In genomic region chr3:123652926-123653325, GRCm38 (mm10) we compare ENCODE assay signal across 20 mouse cellular contexts. TPM values are rescaled to one million over a fixed set of nuclear protein-coding genes. Genes with fewer than 3 reads are reported as not detected.
DNase-seq lines count a peak whose midpoint lies in the region; ATAC-seq and TF ChIP-seq lines count a peak whose summit lies in the region.
"Had no signal": no experiment of that assay in that cellular context is flagged by ENCODE, and none has a peak within 500 bp of the region (broad histone marks: within the 10 kb centered on the region; RNA-seq: fewer than 3 reads in every experiment).

No protein-coding gene starts in this region.

- dilution Hi-C loops in CH12.LX (cut with MboI; ENCODE audit: extremely low pct_ligation_motif_present, extremely low pct_unique_long_range_greater_than_20kb, low sequenced_read_pairs): no loop called here

- no peak overlapping the region for H3K9ac ChIP-seq in lung, embryonic 16.5 days (ENCODE audit: low read length)
- no peak overlapping the region for H3K9ac ChIP-seq in CH12.LX (ENCODE audit: insufficient read depth, low read depth)
- H3K9ac ChIP-seq: forebrain, postnatal 0 days; liver, embryonic 14.5 days; stomach, embryonic 15.5 days had no signal

- in situ Hi-C loops in CH12.LX (cut with MboI; ENCODE audit: low pct_ligation_motif_present, low pct_unique_long_range_greater_than_20kb, low sequenced_read_pairs): no loop called here

- TF ChIP-seq RAD21 in CH12.LX (IDR thresholded peaks at IDR 0.05; ENCODE audit: low read depth, low read length): no peak

- H3K27ac ChIP-seq in lung, embryonic 16.5 days (ENCODE audit: low read length): no peak overlapping the region
- H3K27ac ChIP-seq in CH12.LX (ENCODE audit: insufficient read depth, low read depth): no peak overlapping the region
- H3K27ac ChIP-seq: embryonic facial prominence, embryonic 10.5 days; liver, embryonic 14.5 days; stomach, embryonic 15.5 days had no signal

- no peak for DNase-seq in lung, postnatal 4 days
- peak; percentile 29 for DNase-seq in CH12.LX (ENCODE audit: extremely low read depth)
- DNase-seq in c-Kit-positive CD71-negative TER-119-negative erythroid progenitor cells, embryonic 14.5 days (ENCODE audit: low read depth): peak; percentile 13
- no peak for DNase-seq in right cerebral cortex, adult 18-20 months
- DNase-seq in frontal cortex, postnatal 14 days (ENCODE audit: low spot score in 2 of 2): no peak
- DNase-seq: adrenal gland, postnatal 25 days; cerebellum, postnatal 25 days; forebrain, postnatal 0 days; gastrocnemius, postnatal 10 days; kidney, postnatal 36 days; left cerebral cortex, postnatal 4 days; spleen, adult 18-20 months had no signal

- 72% methylated on average over 1 of the region's 1 CpGs for WGBS in lung, embryonic 16.5 days

- peak; percentile 74 for ATAC-seq in lung, embryonic 16.5 days (ENCODE audit: low read depth)
- ATAC-seq in megakaryocyte progenitor cell, adult 5-6 weeks (replicated peaks; ENCODE audit: poor library complexity): peak; percentile 82
- ATAC-seq: forebrain, postnatal 0 days; intestine, postnatal 0 days had no signal

- TF ChIP-seq CTCF in CH12.LX (conservative IDR thresholded peaks at IDR 0.05 in 1 of 2, IDR thresholded peaks at IDR 0.05 in 1 of 2; ENCODE audit: low read depth in 2 of 2, low read length in 2 of 2): no peak

- no peaks in the 10 kb centered on the region for H3K36me3 ChIP-seq in lung, embryonic 16.5 days (ENCODE audit: control insufficient read depth, insufficient read depth, low read length)
- H3K36me3 ChIP-seq in CH12.LX (replicated peaks in 1 of 2; ENCODE audit: control insufficient read depth in 1 of 2, insufficient read depth in 1 of 2, low read length in 1 of 2): no peaks in the 10 kb centered on the region
- H3K36me3 ChIP-seq: embryonic facial prominence, embryonic 10.5 days; stomach, embryonic 15.5 days had no signal

- TF ChIP-seq POLR2A in CH12.LX (IDR thresholded peaks at IDR 0.05; ENCODE audit: low read depth, low read length): no peak

- no peaks in the 10 kb centered on the region for H3K4me1 ChIP-seq in lung, embryonic 16.5 days (replicated peaks; ENCODE audit: control insufficient read depth, insufficient read depth, low read length)
- peaks cover 2 to 5% of the 10 kb centered on the region in 2 experiments; a peak in 1 of 4 replicates for H3K4me1 ChIP-seq in CH12.LX (ENCODE audit: control insufficient read depth in 1 of 2, insufficient read depth in 2 of 2)
- H3K4me1 ChIP-seq: embryonic facial prominence, embryonic 10.5 days; stomach, embryonic 15.5 days had no signal

- TF ChIP-seq EP300 in CH12.LX (IDR thresholded peaks at IDR 0.05; ENCODE audit: low read length): no peak

- no peak overlapping the region for H3K4me2 ChIP-seq in lung, embryonic 16.5 days (ENCODE audit: low read depth, low read length)
- H3K4me2 ChIP-seq in CH12.LX (ENCODE audit: insufficient read depth, low read depth, poor library complexity, severe bottlenecking): no peak overlapping the region
- H3K4me2 ChIP-seq: heart, embryonic 11.5 days; midbrain, embryonic 11.5 days; stomach, embryonic 15.5 days had no signal

- no peak overlapping the region for H3K4me3 ChIP-seq in lung, embryonic 16.5 days (ENCODE audit: low read length)
- no peak overlapping the region for H3K4me3 ChIP-seq in CH12.LX (replicated peaks in 1 of 3; ENCODE audit: low read depth in 2 of 3, low read length in 2 of 3, poor library complexity in 1 of 3)
- H3K4me3 ChIP-seq: embryonic facial prominence, embryonic 10.5 days; stomach, embryonic 15.5 days had no signal

- no peaks in the 10 kb centered on the region for H3K79me2 ChIP-seq in CH12.LX (replicated peaks; ENCODE audit: control insufficient read depth, extremely low read depth, insufficient read depth, poor library complexity, severe bottlenecking)

- peaks cover 2% of the 10 kb centered on the region; the same call in 1 of the 2 replicates for H3K9me3 ChIP-seq in lung, embryonic 16.5 days (ENCODE audit: control insufficient read depth, low read length)
- H3K9me3 ChIP-seq in CH12.LX (replicated peaks; ENCODE audit: low read length): no peaks in the 10 kb centered on the region
- H3K9me3 ChIP-seq: embryonic facial prominence, embryonic 10.5 days; stomach, embryonic 15.5 days had no signal

- H3K27me3 ChIP-seq in lung, embryonic 16.5 days (ENCODE audit: control insufficient read depth, insufficient read depth, low read depth, low read length): no peaks in the 10 kb centered on the region
- H3K27me3 ChIP-seq in CH12.LX (replicated peaks): no peaks in the 10 kb centered on the region
- H3K27me3 ChIP-seq: stomach, embryonic 15.5 days had no signal

TF ChIP-seq in CH12.LX, 34 proteins besides CTCF, POLR2A, EP300 and RAD21:
- TF ChIP-seq ZKSCAN1 (IDR thresholded peaks at IDR 0.05; ENCODE audit: borderline replicate concordance, low read depth, low read length) (no peak), E2F4 (IDR thresholded peaks at IDR 0.05; ENCODE audit: insufficient replicate concordance, low read depth, low read length) (no peak), TBP (conservative IDR thresholded peaks at IDR 0.05; ENCODE audit: low read depth, low read length) (no peak), USF1 (IDR thresholded peaks at IDR 0.05; ENCODE audit: low read depth, low read length) (no peak), NELFE (IDR thresholded peaks at IDR 0.05; ENCODE audit: low read depth, low read length) (no peak), GABPA (IDR thresholded peaks at IDR 0.05; ENCODE audit: insufficient replicate concordance, low read depth, low read length) (no peak), JUND (conservative IDR thresholded peaks at IDR 0.05; ENCODE audit: low read depth, low read length) (no peak), ETS1 (conservative IDR thresholded peaks at IDR 0.05; ENCODE audit: low read depth, low read length) (no peak), SMC3 (IDR thresholded peaks at IDR 0.05; ENCODE audit: low read depth, low read length) (no peak), USF2 (conservative IDR thresholded peaks at IDR 0.05; ENCODE audit: low read depth, low read length) (no peak), CHD2 (IDR thresholded peaks at IDR 0.05; ENCODE audit: low read length) (no peak), MAX (IDR thresholded peaks at IDR 0.05; ENCODE audit: low read length) (no peak), MXI1 (IDR thresholded peaks at IDR 0.05; ENCODE audit: low read depth, low read length) (no peak)

RNA-seq across cellular contexts. Expression of gene Ndst3, which starts 37.7 kb away (rescaled TPM):
- 0.35 and 0.50 TPM in 2 replicates for polyA plus RNA-seq in lung, embryonic 16.5 days (2015; fragmentation: Nextera tagmentation; extraction: Ambion mirVana)
- total RNA-seq in CH12.LX (2012; rRNA removed) (0.04 TPM in 2 replicates), CH12.LX (2014; rRNA removed) (not detected in 2 replicates)
- polyA plus RNA-seq in CH12.LX (2012; ENCODE audit: insufficient read length, low read depth): 0.06 TPM in 1 of 2 replicates, not detected in the other
- 0.15 TPM in 1 of 2 replicates, not detected in the other for total RNA-seq in megakaryocyte progenitor cell, adult 5-6 weeks (2015)
- total RNA-seq in megakaryocyte progenitor cell, adult 5-6 weeks (2017): not detected in 2 replicates

Comparison
In these comparisons a context has a peak if more than half of its experiments do, and no peak if none do; other contexts are left out.
1. DNase-seq: peak in CH12.LX (single experiment) and c-Kit-positive CD71-negative TER-119-negative erythroid progenitor cells, embryonic 14.5 days (single experiment); none in lung, postnatal 4 days (0 of 2), right cerebral cortex, adult 18-20 months (single experiment) and frontal cortex, postnatal 14 days (0 of 2).